Mouse (Mus musculus) megakaryocyte, embryonic 14.5 days (primary cell): ENCODE measurements at regions not wholly inside any gene's neighbourhood (a gene's known extent, or its start where the extent isn't known, plus 50 kb on each side); places are given as distances from the start of the nearest gene placed in this dataset.

Experiments
- FLI1 ChIP-seq: IDR thresholded peaks from 2 replicates; pipeline ENCODE4 v1.6.1; 2012; ENCODE audit warnings: low read length, inconsistent platforms, mixed read lengths
- GATA1 ChIP-seq: IDR thresholded peaks from 3 replicates; pipeline ENCODE4 v1.6.1; 2012; ENCODE audit warnings: mixed read lengths, low read length, inconsistent platforms, borderline replicate concordance

DNA sequence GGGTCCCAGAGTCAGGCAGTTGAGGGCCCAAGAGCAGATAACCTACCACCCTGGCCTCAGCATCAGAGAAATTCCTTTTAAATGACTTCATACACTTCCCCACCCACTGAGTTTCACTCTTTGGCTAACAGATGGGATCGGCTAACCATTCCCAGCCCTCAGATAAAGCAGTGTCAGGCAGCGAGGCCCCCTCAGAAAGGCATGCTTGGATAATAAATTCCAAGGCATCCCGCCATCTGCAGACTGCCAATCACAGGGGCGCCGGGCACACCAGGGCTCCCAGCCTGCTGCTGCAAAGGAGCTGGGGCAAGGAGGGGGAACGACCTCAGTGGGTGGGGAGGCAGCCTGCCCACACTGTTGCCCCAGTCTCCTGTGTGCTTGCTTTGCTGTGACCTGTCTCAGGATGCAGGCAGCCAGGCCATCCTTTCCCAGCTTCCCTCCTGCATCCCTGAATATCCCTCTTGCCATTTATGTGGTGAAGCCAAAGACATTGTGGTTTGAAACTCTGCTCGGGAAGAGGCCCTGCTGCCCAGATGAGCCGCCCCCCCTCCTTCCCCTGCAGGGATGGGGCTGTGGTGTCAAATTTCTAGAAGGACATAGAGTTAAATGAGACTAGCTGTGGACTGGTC, 143.6 kb downstream of the Gm26897 start:
- TF ChIP-seq GATA1 (no peak), FLI1 (no peak)
